Mouse (Mus musculus) embryo, embryonic 11.5 days (tissue): ENCODE results near the gene Toe1.
"Not testable (repeated sequence)": the region's sequence is repeated elsewhere in the genome, so short reads cannot be mapped to it uniquely, and the experiment has no call there.

Experiments
- DNase-seq: peaks from one replicate; pipeline ENCODE4 v3.0.0-alpha.2; 2012; ENCODE audit warnings: low read depth, low spot score

The Toe1 gene

DNA sequence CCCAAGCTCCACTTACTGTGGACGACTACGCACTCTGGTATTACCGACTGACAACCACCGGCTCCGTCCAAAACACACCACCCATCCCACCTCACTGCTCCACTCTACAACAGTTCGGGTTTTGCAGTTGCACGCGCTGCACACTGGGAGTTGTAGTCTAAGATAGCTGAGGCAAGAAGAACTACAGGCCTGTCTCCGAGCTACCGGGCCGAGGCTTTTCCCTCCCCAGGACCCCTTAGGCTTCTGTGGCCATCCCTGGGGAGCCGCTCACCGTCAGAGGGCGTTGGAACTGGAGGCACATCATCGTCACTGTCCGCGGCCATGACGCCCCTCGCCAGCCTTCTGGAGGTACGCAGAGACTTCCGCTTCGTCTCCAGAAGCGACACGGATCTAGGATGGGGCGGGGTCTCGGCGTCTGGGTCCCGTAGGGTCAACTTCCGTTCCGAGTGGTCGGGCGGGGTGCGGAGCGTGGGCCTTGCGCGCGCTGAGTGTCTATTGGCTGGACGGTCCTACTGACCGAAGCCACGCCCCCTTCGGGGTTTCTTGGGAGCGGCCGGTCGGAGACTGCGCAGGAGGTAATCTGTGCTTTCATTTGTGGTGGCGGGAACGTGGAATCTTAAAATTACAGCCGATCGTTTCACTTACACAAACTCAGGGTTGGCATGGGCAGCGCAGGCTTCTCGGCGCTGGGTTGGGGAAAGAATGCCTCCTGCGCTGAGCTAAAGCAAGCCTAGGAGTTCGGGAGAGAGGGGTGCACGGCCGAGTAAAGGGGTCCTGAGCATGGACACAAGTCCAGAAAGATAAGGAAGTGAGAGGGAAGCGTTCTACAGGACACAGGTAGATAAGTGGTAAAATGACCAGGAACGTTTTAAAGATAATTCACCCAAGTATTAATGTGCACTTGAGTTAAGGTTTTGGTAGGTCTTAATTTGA is at the start of gene Toe1, which contains the start of gene Mutyh:
Gene Toe1, minus strand, starts transcription at position 444 of the 933 bp plus-strand sequence.
Gene Mutyh, plus strand, starts transcription at position 527 of the 933 bp plus-strand sequence.
- peak; percentile 96 for DNase-seq

- DNase-seq: no peak
These were observed 49.8 kb upstream of the Toe1 start for GRCm38 (mm10) chr4:116857203-116857602.

- DNase-seq: no peak
These were observed 46.8 kb upstream of the Toe1 start for GRCm38 (mm10) chr4:116854286-116854685.

GRCm38 (mm10) chr4:116849901-116850300 is 42.5 kb upstream of the Toe1 start:
- DNase-seq: no peak

GRCm38 (mm10) chr4:116844324-116844723 is 36.9 kb upstream of the Toe1 start:
- no peak for DNase-seq

GRCm38 (mm10) chr4:116840841-116841240 is 33.4 kb upstream of the Toe1 start:
- no peak for DNase-seq

DNA sequence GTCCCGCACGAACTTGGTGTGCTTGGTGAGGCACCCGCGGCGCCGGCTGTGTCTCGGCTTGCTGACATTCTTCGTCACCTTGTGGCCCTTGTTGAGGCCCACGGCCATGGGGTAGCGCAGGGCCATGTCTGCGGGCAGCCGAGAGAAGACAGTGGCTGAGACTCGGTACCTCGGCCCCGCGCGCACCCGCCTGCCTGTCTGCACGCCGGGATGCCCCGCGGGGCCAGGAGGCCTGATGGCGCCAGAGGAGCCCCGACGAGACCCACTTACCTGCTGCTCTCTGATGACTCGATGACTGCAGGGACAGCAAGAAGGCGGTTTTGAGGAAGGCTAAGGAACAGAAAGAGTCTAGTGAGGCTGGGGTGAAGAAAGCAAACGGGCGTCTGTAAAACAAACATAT is 32.7 kb upstream of the Toe1 start:
- DNase-seq: not testable (repeated sequence)

- DNase-seq: no peak
These were observed 31.6 kb upstream of the Toe1 start for GRCm38 (mm10) chr4:116838999-116839398.

DNA sequence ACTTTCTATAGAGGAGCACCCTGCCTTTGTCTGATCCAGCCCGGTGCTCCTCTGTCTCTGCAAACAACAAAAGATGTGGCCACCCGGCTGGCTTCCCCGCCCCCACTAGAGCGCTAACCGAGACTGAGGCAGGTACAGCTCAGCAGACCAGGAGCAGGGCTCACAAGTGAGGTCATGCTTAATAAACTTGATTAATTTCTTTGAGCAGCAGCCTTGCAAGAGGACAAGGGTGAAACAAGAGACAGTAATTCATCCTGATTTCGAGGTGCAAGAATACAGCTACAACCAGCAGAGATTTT is 22.6 kb upstream of the Toe1 start:
- DNase-seq: no peak

GRCm38 (mm10) chr4:116829364-116830069 is 22.1 kb upstream of the Toe1 start:
- DNase-seq: no peak

DNA sequence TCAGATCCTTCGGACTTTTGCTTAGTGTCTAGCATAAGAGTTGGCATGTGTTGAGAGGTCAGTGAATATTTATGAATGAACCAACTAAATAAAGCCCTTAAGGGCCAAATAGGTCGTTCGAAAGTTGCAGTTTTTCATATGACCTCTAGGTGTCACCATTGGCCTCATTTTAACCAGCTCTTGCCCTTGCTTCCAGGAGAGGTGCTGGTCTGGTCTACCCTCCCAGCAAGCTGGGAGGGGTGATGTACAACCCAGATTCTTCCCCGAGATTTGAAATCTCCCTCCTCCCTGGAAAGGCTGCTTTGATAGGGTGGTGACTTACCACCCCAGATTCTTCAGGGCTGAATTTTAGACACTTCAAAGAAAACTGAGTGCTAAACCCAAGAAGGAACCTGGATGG is 20.4 kb upstream of the Toe1 start:
- peak; percentile 71 for DNase-seq

- no peak for DNase-seq
These were observed 17.1 kb upstream of the Toe1 start for GRCm38 (mm10) chr4:116824541-116825004.

DNA sequence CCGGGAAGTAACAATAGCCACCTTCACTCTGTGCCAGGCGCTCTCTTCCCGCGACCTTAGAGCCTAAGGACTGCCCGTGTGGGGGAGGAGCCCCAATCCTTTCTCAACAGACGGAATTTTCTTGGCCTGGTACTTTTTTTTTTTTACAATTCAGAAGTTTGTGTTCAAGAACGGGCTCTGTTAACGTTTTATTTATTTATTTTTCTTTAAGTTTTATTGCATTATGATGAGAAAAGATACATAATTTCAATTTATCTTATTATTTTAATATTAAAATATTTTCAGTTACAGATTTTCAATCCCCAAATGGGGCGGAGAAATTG is 14.2 kb upstream of the Toe1 start, which contains the start of gene Hpdl:
Gene Hpdl, minus strand, starts transcription at position 14 of the 323 bp plus-strand sequence.
- DNase-seq: no peak

GRCm38 (mm10) chr4:116820902-116821693 is 13.7 kb upstream of the Toe1 start:
- DNase-seq: no peak

DNA sequence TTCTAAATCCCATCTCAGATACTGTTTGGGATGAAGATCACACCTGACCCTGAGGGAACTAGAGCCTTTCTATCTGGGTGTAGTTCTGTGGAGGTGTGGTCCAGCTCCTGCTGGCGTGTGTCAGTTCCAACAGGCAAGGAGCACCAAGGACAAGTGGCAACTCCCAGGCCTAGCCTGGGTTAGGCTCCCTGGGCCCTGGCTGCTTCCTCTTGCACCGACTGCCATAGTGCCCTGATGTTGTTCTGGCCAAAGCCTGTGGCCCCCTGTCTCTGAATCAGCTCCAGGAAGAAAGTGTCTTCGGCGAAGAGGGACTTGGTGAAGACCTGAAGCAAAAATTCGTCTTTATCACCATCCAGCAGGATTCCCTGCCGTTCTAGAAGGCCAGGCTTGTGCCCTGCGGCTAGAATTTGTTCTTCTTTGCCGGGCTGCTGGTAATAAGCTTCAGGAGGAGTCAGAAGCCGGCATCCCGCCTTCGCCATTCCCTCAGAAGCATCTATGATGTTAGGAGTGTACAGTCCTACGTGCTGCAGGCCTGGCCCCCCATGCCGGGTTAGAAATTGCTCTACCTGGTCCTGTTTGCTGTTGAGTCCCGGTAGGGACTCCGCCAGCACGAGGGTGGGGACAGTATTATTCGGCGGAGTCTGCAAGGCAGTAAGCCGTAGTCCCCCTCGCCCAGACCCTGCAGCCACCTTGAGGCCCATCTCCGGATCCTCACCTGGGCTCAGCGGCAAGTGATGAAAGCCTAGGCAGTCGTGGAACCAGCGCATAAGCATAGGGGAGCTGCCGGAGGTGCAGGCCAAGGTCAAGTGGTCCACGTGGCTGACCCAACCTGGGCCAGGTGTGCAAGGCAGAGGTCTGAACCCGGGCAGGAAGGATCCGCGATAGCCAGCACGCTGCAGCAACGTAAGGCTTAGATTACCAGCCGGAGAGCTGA is 12.8 kb upstream of the Toe1 start:
- no peak for DNase-seq

DNA sequence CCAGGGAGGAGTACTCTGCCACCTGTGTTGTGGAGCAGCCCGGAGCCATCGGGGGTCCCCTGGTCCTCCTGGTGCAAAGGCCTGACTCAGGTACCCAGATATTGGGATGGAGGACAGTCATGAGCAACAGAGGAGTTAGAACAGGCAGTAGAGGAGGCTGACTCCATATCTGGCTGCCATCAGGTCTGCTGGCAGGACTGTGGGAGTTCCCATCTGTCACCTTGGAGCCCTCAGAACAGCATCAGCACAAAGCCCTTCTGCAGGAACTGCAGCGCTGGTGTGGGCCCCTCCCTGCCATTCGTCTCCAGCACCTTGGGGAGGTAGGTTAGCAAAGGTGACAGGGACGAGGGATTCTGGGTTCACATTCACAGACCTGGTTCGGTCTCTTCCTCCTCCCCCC is 10.0 kb upstream of the Toe1 start:
- DNase-seq: no peak

- DNase-seq: no peak
These were observed 7.8 kb upstream of the Toe1 start for GRCm38 (mm10) chr4:116815276-116815675.

GRCm38 (mm10) chr4:116811012-116811411 is 3.6 kb upstream of the Toe1 start:
- DNase-seq: no peak

GRCm38 (mm10) chr4:116799901-116800300 is 7.5 kb downstream of the Toe1 start:
- DNase-seq: no peak

GRCm38 (mm10) chr4:116796442-116797110 is 10.9 kb downstream of the Toe1 start:
- no peak for DNase-seq
